Mouse (Mus musculus) stomach, postnatal 0 days (tissue): Measurements from ENCODE around the gene Xlr5a. TPM values are rescaled to one million over a fixed set of nuclear protein-coding genes. Genes with fewer than 3 reads are reported as not detected.
A peak's percentile ranks its signal among the peaks of the same experiment; 100 is the strongest.

Experiments used
- ATAC-seq: fragments of 200-750 bp; cut with Nextera tagmentation; 2 replicates; pipeline ENCODE4 v1.8.0; 2017; ENCODE audit not compliant: low FRiP score, low TSS enrichment
- DNase-seq: peaks from one replicate; pipeline ENCODE4 v3.0.0-alpha.2; 2016; ENCODE audit warnings: low spot score
- H3K27ac ChIP-seq: fragments of 300-500 bp; sonication (generic); replicated peaks from 2 replicates; pipeline ENCODE4 v1.5.1; 2014; ENCODE audit warnings: mild to moderate bottlenecking, control low read depth
- H3K27me3 ChIP-seq: fragments of 300-500 bp; sonication (generic); 2 replicates; pipeline ENCODE4 v1.6.1; 2014; ENCODE audit warnings: low read length; ENCODE audit not compliant: control insufficient read depth, insufficient read depth
- H3K36me3 ChIP-seq: fragments of 300-500 bp; sonication (generic); 2 replicates; pipeline ENCODE4 v1.6.1; 2014; ENCODE audit warnings: low read length, mixed read lengths; ENCODE audit not compliant: control insufficient read depth, insufficient read depth
- H3K4me1 ChIP-seq: fragments of 300-500 bp; sonication (generic); replicated peaks from 2 replicates; pipeline ENCODE4 v1.6.1; 2014; ENCODE audit warnings: antibody characterized with exemption; ENCODE audit not compliant: control insufficient read depth, insufficient read depth
- H3K4me2 ChIP-seq: fragments of 300-500 bp; sonication (generic); replicated peaks from 2 replicates; pipeline ENCODE4 v1.6.1; 2014; ENCODE audit warnings: low read depth, mild to moderate bottlenecking, control low read depth, moderate library complexity
- H3K4me3 ChIP-seq: fragments of 300-500 bp; sonication (generic); 2 replicates; pipeline ENCODE4 v1.5.1; 2014; ENCODE audit warnings: low read depth, low read length, control low read depth
- H3K9ac ChIP-seq: fragments of 300-500 bp; sonication (generic); 2 replicates; pipeline ENCODE4 v1.6.1; 2014; ENCODE audit warnings: mild to moderate bottlenecking, low read length, control low read depth, mixed read lengths
- H3K9me3 ChIP-seq: fragments of 300-500 bp; sonication (generic); 2 replicates; pipeline ENCODE4 v1.6.1; 2016; ENCODE audit warnings: low read length; ENCODE audit not compliant: control insufficient read depth
- CTCF ChIP-seq: IDR thresholded peaks from 2 replicates; pipeline ENCODE4 v1.5.1; 2016; ENCODE audit warnings: antibody characterized with exemption, low read depth, mild to moderate bottlenecking, moderate library complexity
- EP300 ChIP-seq: optimal IDR thresholded peaks from 2 replicates; pipeline ENCODE3; 2016; ENCODE audit warnings: antibody characterized with exemption
- WGBS: fragments of 180-500 bp; shearing (Covaris S2); extraction: QIAGEN DNeasy Blood & Tissue Kit; methylation state at CpG from one replicate; pipeline ENCODE4 v1.1.7; 2014; 5-methylcytosine and 5-hydroxymethylcytosine counted together
- polyA plus RNA-seq: library from polyadenylated mRNA; unstranded; fragments of >200 nt; fragmentation: Nextera tagmentation; extraction: Ambion mirVana; gene quantifications from 2 replicates; pipeline ENCODE4 v1.2.1, GENCODE M21; 2015

The Xlr5a gene
- polyA plus RNA-seq, 1 experiment from 2014 or later: not detected

GRCm38 (mm10) chrX:73064415-73064793, 228.4 kb downstream of the Xlr5a start, which contains the start of gene Pnma3:
Gene Pnma3, plus strand, starts transcription at chrX:73064787.
- DNase-seq (no peak), ATAC-seq (peak; percentile 21; the same call in 1 of the 2 replicates)
- H3K9me3 ChIP-seq: no peaks in the 10 kb centered on the region
- no peak within 1 kb of the TSS for H3K27ac ChIP-seq
- WGBS: 25% methylated on average over 7 of the region's 7 CpGs
- no peaks in the 10 kb centered on the region for H3K4me1 ChIP-seq
- TF ChIP-seq EP300 (no peak), CTCF (no peak)
- peak within 1 kb of the TSS; percentile 23 for H3K4me2 ChIP-seq
- H3K36me3 ChIP-seq: no peaks in the 10 kb centered on the region
- H3K27me3 ChIP-seq: no peaks in the 10 kb centered on the region
- no peak within 1 kb of the TSS for H3K9ac ChIP-seq
- no peak within 1 kb of the TSS for H3K4me3 ChIP-seq

GRCm38 (mm10) chrX:73063512-73064414, 229.0 kb downstream of the Xlr5a start:
- TF ChIP-seq EP300 (no peak), CTCF (no peak)

GRCm38 (mm10) chrX:73062323-73062722, 230.5 kb downstream of the Xlr5a start:
- Histone ChIP-seq H3K4me1 (no peaks in the 10 kb centered on the region), H3K36me3 (no peaks in the 10 kb centered on the region), H3K9ac (no peak overlapping the region), H3K27me3 (no peaks in the 10 kb centered on the region), H3K9me3 (no peaks in the 10 kb centered on the region), H3K27ac (no peak overlapping the region), H3K4me3 (no peak overlapping the region), H3K4me2 (no peak overlapping the region)
- no peak for TF ChIP-seq EP300
- no peak for TF ChIP-seq CTCF
- DNase-seq: no peak
- WGBS: 39% methylated on average over 5 of the region's 5 CpGs
- ATAC-seq: no peak

More at GRCm38 (mm10) chrX:73063512-73064414, 229.0 kb downstream of the Xlr5a start:
- DNase-seq (no peak), ATAC-seq (peak; percentile 4; the same call in 1 of the 2 replicates)
- no peak overlapping the region for H3K27ac ChIP-seq
- no peaks in the 10 kb centered on the region for H3K27me3 ChIP-seq
- no peaks in the 10 kb centered on the region for H3K9me3 ChIP-seq
- no peaks in the 10 kb centered on the region for H3K36me3 ChIP-seq
- no peak overlapping the region for H3K4me3 ChIP-seq
- no peaks in the 10 kb centered on the region for H3K4me1 ChIP-seq
- H3K4me2 ChIP-seq: peak overlapping the region; percentile 23
- WGBS: 51% methylated on average over 24 of the region's 24 CpGs
- H3K9ac ChIP-seq: no peak overlapping the region

GRCm38 (mm10) chrX:73061528-73061927, 231.2 kb downstream of the Xlr5a start:
- Histone ChIP-seq H3K9me3 (no peaks in the 10 kb centered on the region), H3K4me3 (no peak overlapping the region), H3K27ac (no peak overlapping the region), H3K9ac (no peak overlapping the region), H3K4me1 (no peaks in the 10 kb centered on the region), H3K27me3 (no peaks in the 10 kb centered on the region), H3K36me3 (no peaks in the 10 kb centered on the region), H3K4me2 (no peak overlapping the region)
- TF ChIP-seq EP300 (no peak), CTCF (no peak)
- DNase-seq (no peak), ATAC-seq (no peak)
- WGBS: 85% methylated on average over 1 of the region's 1 CpGs

Other genes with a start within 250 kb of the Xlr5a start
- 0.05 TPM in 2 replicates for gene Pnma3, start 228.2 kb downstream of the Xlr5a start, polyA plus RNA-seq
- gene Xlr4a, start 210.5 kb downstream of the Xlr5a start, polyA plus RNA-seq: 0.59 and 2.0 TPM in 2 replicates
- 2.7 and 7.4 TPM in 2 replicates for gene Xlr3a, start 195.9 kb downstream of the Xlr5a start, polyA plus RNA-seq
- gene Gm14685, start 175.9 kb downstream of the Xlr5a start, polyA plus RNA-seq: 0.46 and 0.61 TPM in 2 replicates
- 0.12 TPM in 1 of 2 replicates, not detected in the other for gene Xlr5b, start 144.2 kb downstream of the Xlr5a start, polyA plus RNA-seq
- 0.18 and 0.42 TPM in 2 replicates for gene DXBay18, start 143.5 kb downstream of the Xlr5a start, polyA plus RNA-seq
- not detected in 2 replicates for gene Spin2d, start 116.0 kb downstream of the Xlr5a start, polyA plus RNA-seq
- 2.1 and 3.0 TPM in 2 replicates for gene Xlr3b, start 100.8 kb downstream of the Xlr5a start, polyA plus RNA-seq
- 1.3 and 2.0 TPM in 2 replicates for gene Xlr4b, start 78.6 kb downstream of the Xlr5a start, polyA plus RNA-seq
- 20.4 and 22.5 TPM in 2 replicates for gene F8a, start 64.7 kb downstream of the Xlr5a start, polyA plus RNA-seq
- 1.5 and 1.8 TPM in 2 replicates for gene Xlr4c, start 49.8 kb downstream of the Xlr5a start, polyA plus RNA-seq
- gene Xlr3c, start 27.6 kb downstream of the Xlr5a start, polyA plus RNA-seq: not detected in 2 replicates
- gene Xlr5c, start within 50 bp of the Xlr5a start, polyA plus RNA-seq: not detected in 2 replicates
- not detected in 2 replicates for gene Gm45015, start 43.9 kb upstream of the Xlr5a start, polyA plus RNA-seq
- 2.6 and 2.8 TPM in 2 replicates for gene Zfp275, start 49.6 kb upstream of the Xlr5a start, polyA plus RNA-seq
- 0.08 TPM in 1 of 2 replicates, not detected in the other for gene Gm18336, start 105.8 kb upstream of the Xlr5a start, polyA plus RNA-seq
- gene Zfp92, start 118.1 kb upstream of the Xlr5a start, polyA plus RNA-seq: 0.10 TPM in 2 replicates
- 98.8 and 103 TPM in 2 replicates for gene Trex2, start 142.4 kb upstream of the Xlr5a start, polyA plus RNA-seq
- gene Haus7, start 166.1 kb upstream of the Xlr5a start, polyA plus RNA-seq: 35.7 and 36.6 TPM in 2 replicates
- 88.0 and 89.2 TPM in 2 replicates for gene Bgn, start 190.6 kb upstream of the Xlr5a start, polyA plus RNA-seq
- gene Atp2b3, start 210.1 kb upstream of the Xlr5a start, polyA plus RNA-seq: 0.07 and 0.12 TPM in 2 replicates